Mouse (Mus musculus): ENCODE measurements around the gene Dchs2. TPM values are rescaled to one million over a fixed set of nuclear protein-coding genes. Genes with fewer than 3 reads are reported as not detected.

Dchs2 gene
- polyA plus RNA-seq (2012; ENCODE audit: insufficient read depth, insufficient read length, missing spikeins): not detected in 2 replicates

GRCm38 (mm10) chr3:83127726-83128448, at the start of gene Dchs2:
Dchs2 (plus strand) TSS chr3:83127948.
- H3K4me3 ChIP-seq (ENCODE audit: insufficient read depth, low read length): no peak within 1 kb of the TSS
- H3K4me1 ChIP-seq (ENCODE audit: control insufficient read depth, insufficient read depth, low read length): no peaks in the 10 kb centered on the region
- no peak within 1 kb of the TSS for H3K27ac ChIP-seq (ENCODE audit: insufficient read depth, low read depth, low read length)
- TF ChIP-seq CTCF (IDR thresholded peaks at IDR 0.05; ENCODE audit: low read depth, low read length) (no peak), POLR2A (IDR thresholded peaks at IDR 0.05; ENCODE audit: borderline replicate concordance, low read depth, low read length) (no peak)

GRCm38 (mm10) chr3:83080567-83081055, 47.1 kb upstream of the Dchs2 start:
- Histone ChIP-seq H3K4me3 (ENCODE audit: insufficient read depth, low read length) (peak overlapping the region; percentile 54), H3K27ac (ENCODE audit: insufficient read depth, low read depth, low read length) (no peak overlapping the region), H3K4me1 (ENCODE audit: control insufficient read depth, insufficient read depth, low read length) (no peaks in the 10 kb centered on the region)
- TF ChIP-seq CTCF (IDR thresholded peaks at IDR 0.05; ENCODE audit: low read depth, low read length) (no peak), POLR2A (IDR thresholded peaks at IDR 0.05; ENCODE audit: borderline replicate concordance, low read depth, low read length) (no peak)

- TF ChIP-seq POLR2A (IDR thresholded peaks at IDR 0.05; ENCODE audit: borderline replicate concordance, low read depth, low read length) (no peak), CTCF (IDR thresholded peaks at IDR 0.05; ENCODE audit: low read depth, low read length) (no peak)
- H3K27ac ChIP-seq (ENCODE audit: insufficient read depth, low read depth, low read length): no peak overlapping the region
- H3K4me1 ChIP-seq (ENCODE audit: control insufficient read depth, insufficient read depth, low read length): no peaks in the 10 kb centered on the region
- no peak overlapping the region for H3K4me3 ChIP-seq (ENCODE audit: insufficient read depth, low read length)
These were observed 30.2 kb upstream of the Dchs2 start for GRCm38 (mm10) chr3:83097586-83097985.

GRCm38 (mm10) chr3:83098546-83099034, 29.2 kb upstream of the Dchs2 start:
- Histone ChIP-seq H3K4me1 (ENCODE audit: control insufficient read depth, insufficient read depth, low read length) (no peaks in the 10 kb centered on the region), H3K27ac (ENCODE audit: insufficient read depth, low read depth, low read length) (no peak overlapping the region), H3K4me3 (ENCODE audit: insufficient read depth, low read length) (no peak overlapping the region)
- TF ChIP-seq POLR2A (IDR thresholded peaks at IDR 0.05; ENCODE audit: borderline replicate concordance, low read depth, low read length) (no peak), CTCF (IDR thresholded peaks at IDR 0.05; ENCODE audit: low read depth, low read length) (no peak)

- H3K27ac ChIP-seq (ENCODE audit: insufficient read depth, low read depth, low read length): no peak overlapping the region
- H3K4me3 ChIP-seq (ENCODE audit: insufficient read depth, low read length): no peak overlapping the region
- TF ChIP-seq POLR2A (IDR thresholded peaks at IDR 0.05; ENCODE audit: borderline replicate concordance, low read depth, low read length) (no peak), CTCF (IDR thresholded peaks at IDR 0.05; ENCODE audit: low read depth, low read length) (no peak)
- H3K4me1 ChIP-seq (ENCODE audit: control insufficient read depth, insufficient read depth, low read length): no peaks in the 10 kb centered on the region
These were observed 28.6 kb upstream of the Dchs2 start for GRCm38 (mm10) chr3:83099139-83099538.

- no peak overlapping the region for H3K27ac ChIP-seq (ENCODE audit: insufficient read depth, low read depth, low read length)
- H3K4me1 ChIP-seq (ENCODE audit: control insufficient read depth, insufficient read depth, low read length): no peaks in the 10 kb centered on the region
- H3K4me3 ChIP-seq (ENCODE audit: insufficient read depth, low read length): no peak overlapping the region
- TF ChIP-seq CTCF (IDR thresholded peaks at IDR 0.05; ENCODE audit: low read depth, low read length): no peak
- TF ChIP-seq POLR2A (IDR thresholded peaks at IDR 0.05; ENCODE audit: borderline replicate concordance, low read depth, low read length): no peak
These were observed 28.1 kb upstream of the Dchs2 start for GRCm38 (mm10) chr3:83099651-83100050.

GRCm38 (mm10) chr3:83102286-83102685, 25.5 kb upstream of the Dchs2 start:
- Histone ChIP-seq H3K4me1 (ENCODE audit: control insufficient read depth, insufficient read depth, low read length) (no peaks in the 10 kb centered on the region), H3K4me3 (ENCODE audit: insufficient read depth, low read length) (no peak overlapping the region), H3K27ac (ENCODE audit: insufficient read depth, low read depth, low read length) (no peak overlapping the region)
- TF ChIP-seq POLR2A (IDR thresholded peaks at IDR 0.05; ENCODE audit: borderline replicate concordance, low read depth, low read length) (no peak), CTCF (IDR thresholded peaks at IDR 0.05; ENCODE audit: low read depth, low read length) (no peak)

- H3K4me3 ChIP-seq (ENCODE audit: insufficient read depth, low read length): no peak overlapping the region
- no peak for TF ChIP-seq CTCF (IDR thresholded peaks at IDR 0.05; ENCODE audit: low read depth, low read length)
- TF ChIP-seq POLR2A (IDR thresholded peaks at IDR 0.05; ENCODE audit: borderline replicate concordance, low read depth, low read length): no peak
These were observed 17.6 kb upstream of the Dchs2 start for GRCm38 (mm10) chr3:83110163-83110562.

GRCm38 (mm10) chr3:83111485-83112261, 16.1 kb upstream of the Dchs2 start:
- Histone ChIP-seq H3K27ac (ENCODE audit: insufficient read depth, low read depth, low read length) (no peak overlapping the region), H3K4me1 (ENCODE audit: control insufficient read depth, insufficient read depth, low read length) (no peaks in the 10 kb centered on the region), H3K4me3 (ENCODE audit: insufficient read depth, low read length) (no peak overlapping the region)
- TF ChIP-seq POLR2A (IDR thresholded peaks at IDR 0.05; ENCODE audit: borderline replicate concordance, low read depth, low read length) (no peak), CTCF (IDR thresholded peaks at IDR 0.05; ENCODE audit: low read depth, low read length) (no peak)

More at GRCm38 (mm10) chr3:83110163-83110562, 17.6 kb upstream of the Dchs2 start:
- Histone ChIP-seq H3K27ac (ENCODE audit: insufficient read depth, low read depth, low read length) (no peak overlapping the region), H3K4me1 (ENCODE audit: control insufficient read depth, insufficient read depth, low read length) (no peaks in the 10 kb centered on the region)
